Mouse (Mus musculus) midbrain, embryonic 15.5 days (tissue): ENCODE measurements around the gene Zfp654. TPM values are rescaled to one million over a fixed set of nuclear protein-coding genes. Genes with fewer than 3 reads are reported as not detected.

Experiments used
- ATAC-seq: fragments of 200-750 bp; cut with Nextera tagmentation; replicated peaks from 2 replicates; pipeline ENCODE4 v1.8.0; 2017; ENCODE audit warnings: moderate TSS enrichment
- H3K27ac ChIP-seq: fragments of 300-500 bp; sonication (generic); 2 replicates; pipeline ENCODE4 v1.5.1; 2015; ENCODE audit warnings: mild to moderate bottlenecking, inconsistent platforms
- H3K27me3 ChIP-seq: fragments of 300-500 bp; sonication (generic); replicated peaks from 2 replicates; pipeline ENCODE4 v1.6.1; 2015; ENCODE audit warnings: inconsistent platforms
- H3K36me3 ChIP-seq: fragments of 300-500 bp; sonication (generic); replicated peaks from 2 replicates; pipeline ENCODE4 v1.6.1; 2015; ENCODE audit warnings: inconsistent platforms
- H3K4me1 ChIP-seq: fragments of 300-500 bp; sonication (generic); 2 replicates; pipeline ENCODE4 v1.6.1; 2015; ENCODE audit warnings: inconsistent platforms
- H3K4me2 ChIP-seq: fragments of 300-500 bp; sonication (generic); 2 replicates; pipeline ENCODE4 v1.6.1; 2015; ENCODE audit warnings: inconsistent platforms, mild to moderate bottlenecking, moderate library complexity
- H3K4me3 ChIP-seq: fragments of 300-500 bp; sonication (generic); 2 replicates; pipeline ENCODE4 v1.5.1; 2015; ENCODE audit warnings: mild to moderate bottlenecking, inconsistent platforms
- H3K9ac ChIP-seq: fragments of 300-500 bp; sonication (generic); 2 replicates; pipeline ENCODE4 v1.6.1; 2015; ENCODE audit warnings: mild to moderate bottlenecking, inconsistent platforms
- H3K9me3 ChIP-seq: fragments of 300-500 bp; sonication (generic); 2 replicates; pipeline ENCODE4 v1.6.1; 2016; ENCODE audit warnings: inconsistent platforms
- WGBS: fragments of 180-500 bp; shearing (Covaris S2); methylation state at CpG from one replicate; pipeline ENCODE4 v1.1.7; 2015; ENCODE audit warnings: mixed read lengths; 5-methylcytosine and 5-hydroxymethylcytosine counted together
- polyA plus RNA-seq: library from polyadenylated mRNA; unstranded; fragments of >200 nt; fragmentation: Nextera tagmentation; extraction: Ambion mirVana; gene quantifications from 2 replicates; pipeline ENCODE4 v1.2.1, GENCODE M21; 2015

Gene Zfp654
- polyA plus RNA-seq = 5.8 and 6.0 TPM in 2 replicates

GRCm38 (mm10) chr16:64851563-64852362 is at the start of gene Zfp654, which contains the start of gene Cggbp1:
Gene Zfp654 (minus strand): TSS chr16:64851652.
Gene Cggbp1 (plus strand): TSS chr16:64851996.
- H3K36me3 ChIP-seq = peaks cover 9% of the 10 kb centered on the region
- peaks cover 21% of the 10 kb centered on the region for H3K4me1 ChIP-seq
- peak; percentile 100 for ATAC-seq
- H3K9me3 ChIP-seq = no peaks in the 10 kb centered on the region
- H3K4me3 ChIP-seq = peak within 1 kb of the TSS; percentile 88
- peak within 1 kb of the TSS; percentile 92 for H3K4me2 ChIP-seq
- peak within 1 kb of the TSS; percentile 90 for H3K9ac ChIP-seq
- under 1% methylated on average over 77 of the region's 85 CpGs for WGBS
- H3K27me3 ChIP-seq = no peaks in the 10 kb centered on the region
- H3K27ac ChIP-seq = peak within 1 kb of the TSS; percentile 99

DNA sequence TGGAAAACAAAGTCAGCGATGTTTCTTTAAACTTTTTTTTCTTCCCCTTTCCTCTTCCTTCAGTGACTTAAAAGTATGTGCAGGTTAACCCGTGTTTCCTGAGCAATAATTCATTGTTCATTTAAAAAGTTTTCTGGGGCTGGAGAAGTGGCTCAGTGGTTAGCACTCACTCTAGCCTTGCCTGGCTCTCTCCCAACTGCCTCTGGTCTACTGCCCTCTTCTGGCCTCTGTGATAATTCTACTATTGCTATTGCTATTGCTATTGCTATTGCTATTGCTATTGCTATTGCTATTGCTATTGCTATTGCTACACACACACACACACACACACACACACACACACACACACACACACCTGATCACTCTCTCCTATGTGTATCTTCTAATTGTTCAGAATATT is 47.6 kb upstream of the Zfp654 start:
- H3K9ac ChIP-seq = no peak overlapping the region
- no peak for ATAC-seq
- H3K9me3 ChIP-seq = no peaks in the 10 kb centered on the region
- no peaks in the 10 kb centered on the region for H3K27me3 ChIP-seq
- no peaks in the 10 kb centered on the region for H3K36me3 ChIP-seq
- no peaks in the 10 kb centered on the region for H3K4me1 ChIP-seq
- H3K4me3 ChIP-seq = no peak overlapping the region
- H3K4me2 ChIP-seq = no peak overlapping the region
- 80% methylated on average over 2 of the region's 2 CpGs for WGBS
- no peak overlapping the region for H3K27ac ChIP-seq

DNA sequence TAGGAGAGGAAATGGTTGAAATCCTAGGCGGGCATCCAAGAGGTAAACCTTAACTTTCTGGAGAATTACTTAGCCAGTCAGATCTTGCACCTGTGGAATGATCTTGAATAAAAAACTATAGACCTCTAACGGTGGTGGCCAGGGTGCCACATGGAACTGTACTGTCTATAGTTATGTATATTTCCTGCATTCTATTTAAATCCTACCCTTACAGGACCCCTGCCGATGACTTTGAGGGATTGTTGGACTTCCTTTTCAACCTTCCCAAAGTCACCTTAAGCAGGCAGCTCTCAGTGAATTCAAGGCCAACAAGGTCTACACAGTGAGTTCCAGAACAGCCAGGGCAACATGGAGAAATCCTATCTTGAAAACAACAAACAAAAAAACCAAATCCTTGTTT is 38.0 kb upstream of the Zfp654 start:
- H3K9me3 ChIP-seq = no peaks in the 10 kb centered on the region
- H3K4me2 ChIP-seq = no peak overlapping the region
- no peaks in the 10 kb centered on the region for H3K27me3 ChIP-seq
- ATAC-seq = no peak
- H3K9ac ChIP-seq = no peak overlapping the region
- no peaks in the 10 kb centered on the region for H3K4me1 ChIP-seq
- WGBS = 96% methylated on average over 3 of the region's 3 CpGs
- no peak overlapping the region for H3K27ac ChIP-seq
- H3K36me3 ChIP-seq = no peaks in the 10 kb centered on the region
- H3K4me3 ChIP-seq = no peak overlapping the region

DNA sequence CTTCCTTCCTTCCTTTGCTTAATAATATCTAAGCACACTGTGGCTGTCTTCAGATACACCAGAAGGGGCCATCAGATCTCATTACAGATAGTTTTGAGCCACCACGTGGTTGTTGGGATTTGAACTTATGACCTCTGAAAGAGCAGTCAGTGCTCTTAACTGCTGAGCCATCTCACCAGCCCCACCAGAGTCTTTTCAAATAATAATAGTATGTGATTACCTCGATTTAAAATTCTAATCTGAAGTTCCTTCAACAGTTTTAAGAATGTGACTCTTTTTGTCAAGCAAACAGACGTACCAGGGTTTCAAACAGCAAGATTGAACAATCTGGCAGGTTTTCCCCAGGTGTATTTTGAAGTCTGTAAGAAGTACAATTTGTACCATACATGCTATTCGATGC is 34.1 kb upstream of the Zfp654 start:
- H3K4me1 ChIP-seq = no peaks in the 10 kb centered on the region
- H3K36me3 ChIP-seq = no peaks in the 10 kb centered on the region
- H3K4me2 ChIP-seq = no peak overlapping the region
- no peaks in the 10 kb centered on the region for H3K27me3 ChIP-seq
- no peak overlapping the region for H3K9ac ChIP-seq
- H3K4me3 ChIP-seq = no peak overlapping the region
- ATAC-seq = no peak
- 40% methylated on average over 4 of the region's 4 CpGs for WGBS
- no peak overlapping the region for H3K27ac ChIP-seq
- no peaks in the 10 kb centered on the region for H3K9me3 ChIP-seq

DNA sequence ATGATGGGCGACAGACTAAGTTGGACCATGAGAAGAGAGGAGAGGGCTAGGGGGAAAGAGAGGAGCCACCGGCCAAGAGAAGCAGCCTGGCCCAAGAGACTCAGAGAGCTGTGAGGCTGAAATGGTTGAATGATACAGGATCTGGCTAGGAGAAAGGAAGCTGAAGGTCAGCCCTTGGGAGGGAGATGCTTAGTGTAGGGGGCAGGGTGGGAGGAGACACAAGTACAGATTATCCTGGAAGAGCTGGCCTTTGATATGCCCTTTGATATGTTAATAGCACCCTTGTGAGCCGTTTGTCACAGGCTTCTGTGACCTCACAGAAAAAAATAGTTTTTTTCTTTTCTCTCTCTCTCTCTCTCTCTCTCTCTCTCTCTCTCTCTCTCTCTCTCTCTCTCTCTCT is 33.7 kb upstream of the Zfp654 start:
- Histone ChIP-seq H3K27me3 (no peaks in the 10 kb centered on the region), H3K9me3 (no peaks in the 10 kb centered on the region), H3K4me1 (no peaks in the 10 kb centered on the region), H3K27ac (no peak overlapping the region), H3K4me2 (no peak overlapping the region), H3K4me3 (no peak overlapping the region), H3K9ac (no peak overlapping the region), H3K36me3 (no peaks in the 10 kb centered on the region)
- WGBS = 32% methylated on average over 3 of the region's 3 CpGs
- ATAC-seq = no peak

GRCm38 (mm10) chr16:64884420-64884838 is 33.0 kb upstream of the Zfp654 start:
- H3K27me3 ChIP-seq = no peaks in the 10 kb centered on the region
- H3K27ac ChIP-seq = no peak overlapping the region
- H3K4me1 ChIP-seq = no peaks in the 10 kb centered on the region
- WGBS = 40% methylated on average over 3 of the region's 3 CpGs
- no peaks in the 10 kb centered on the region for H3K36me3 ChIP-seq
- no peak for ATAC-seq
- no peak overlapping the region for H3K9ac ChIP-seq
- no peaks in the 10 kb centered on the region for H3K9me3 ChIP-seq
- H3K4me3 ChIP-seq = no peak overlapping the region
- H3K4me2 ChIP-seq = no peak overlapping the region

DNA sequence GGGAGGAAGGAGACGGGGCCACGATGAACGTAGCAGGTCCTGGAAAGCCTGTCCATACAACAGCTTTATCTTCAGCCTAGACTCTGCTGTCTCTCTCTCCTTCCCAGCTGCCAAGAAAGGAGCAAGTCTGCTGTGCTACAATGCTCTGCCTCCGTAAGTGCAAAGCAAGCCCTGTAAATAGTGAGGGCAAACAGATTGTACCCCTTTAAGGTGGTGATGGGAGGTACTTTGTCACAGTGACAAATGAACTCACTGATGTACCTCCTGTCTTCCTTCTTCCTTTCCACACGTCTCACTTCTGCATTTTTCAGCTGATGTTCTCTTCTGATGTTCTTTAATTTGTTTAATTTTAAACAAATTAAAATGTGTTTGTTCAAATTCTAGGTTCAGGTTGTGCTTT is 32.4 kb upstream of the Zfp654 start:
- Histone ChIP-seq H3K27ac (no peak overlapping the region), H3K27me3 (no peaks in the 10 kb centered on the region), H3K4me3 (no peak overlapping the region), H3K4me2 (no peak overlapping the region), H3K36me3 (no peaks in the 10 kb centered on the region), H3K4me1 (no peaks in the 10 kb centered on the region), H3K9me3 (no peaks in the 10 kb centered on the region), H3K9ac (no peak overlapping the region)
- no peak for ATAC-seq
- WGBS = 77% methylated on average over 5 of the region's 5 CpGs

GRCm38 (mm10) chr16:64881442-64881841 is 30.0 kb upstream of the Zfp654 start:
- Histone ChIP-seq H3K9ac (no peak overlapping the region), H3K27me3 (no peaks in the 10 kb centered on the region), H3K9me3 (no peaks in the 10 kb centered on the region), H3K4me1 (no peaks in the 10 kb centered on the region), H3K27ac (no peak overlapping the region), H3K4me3 (no peak overlapping the region), H3K36me3 (no peaks in the 10 kb centered on the region), H3K4me2 (no peak overlapping the region)
- no peak for ATAC-seq
- WGBS = 85% methylated on average over 2 of the region's 2 CpGs

DNA sequence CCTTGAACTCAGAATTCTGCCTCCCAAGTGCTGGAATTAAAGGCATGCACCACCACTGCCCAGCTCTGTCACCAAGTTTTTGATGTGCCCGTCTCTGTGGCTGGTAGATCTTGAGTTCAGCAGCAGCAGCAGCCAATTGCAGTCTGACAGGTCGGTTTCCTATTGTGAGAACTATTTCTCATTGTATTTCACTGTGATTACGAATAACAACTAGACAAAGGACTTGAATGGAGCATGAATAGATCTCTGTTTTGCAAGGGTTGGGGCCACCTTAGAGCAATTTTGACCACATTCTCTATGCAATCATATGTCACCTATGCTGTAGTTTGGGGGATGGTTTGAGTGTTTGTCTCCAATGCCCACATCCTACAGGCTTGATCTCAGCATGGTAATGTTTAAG is 29.5 kb upstream of the Zfp654 start:
- Histone ChIP-seq H3K27me3 (no peaks in the 10 kb centered on the region), H3K4me3 (no peak overlapping the region), H3K4me2 (no peak overlapping the region), H3K4me1 (no peaks in the 10 kb centered on the region), H3K36me3 (no peaks in the 10 kb centered on the region), H3K27ac (no peak overlapping the region), H3K9me3 (no peaks in the 10 kb centered on the region), H3K9ac (no peak overlapping the region)
- WGBS = 71% methylated on average over 3 of the region's 3 CpGs
- ATAC-seq = no peak

DNA sequence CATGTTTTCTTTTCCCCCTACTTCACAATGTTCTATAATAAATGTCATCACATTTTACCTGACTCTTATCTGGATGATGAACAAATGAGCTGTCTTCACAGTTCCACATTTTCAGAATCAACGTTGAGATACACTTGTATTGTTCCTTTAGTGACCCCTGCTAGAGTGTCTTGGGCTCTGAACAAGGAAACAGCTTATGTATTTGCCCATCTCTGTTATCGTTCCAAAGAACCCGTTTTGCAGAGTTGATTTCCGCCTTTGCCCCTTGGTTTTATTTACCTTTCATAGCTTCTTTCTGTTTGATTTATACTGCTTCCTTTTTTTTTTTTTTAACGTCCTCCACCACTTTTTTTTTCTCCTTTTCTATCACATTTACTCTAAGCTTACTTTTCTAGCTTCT is 28.3 kb upstream of the Zfp654 start:
- no peak for ATAC-seq
- no peak overlapping the region for H3K4me2 ChIP-seq
- no peaks in the 10 kb centered on the region for H3K27me3 ChIP-seq
- H3K27ac ChIP-seq = no peak overlapping the region
- H3K9me3 ChIP-seq = no peaks in the 10 kb centered on the region
- H3K9ac ChIP-seq = no peak overlapping the region
- no peaks in the 10 kb centered on the region for H3K36me3 ChIP-seq
- no peaks in the 10 kb centered on the region for H3K4me1 ChIP-seq
- H3K4me3 ChIP-seq = no peak overlapping the region
- WGBS = 85% methylated on average over 5 of the region's 5 CpGs

DNA sequence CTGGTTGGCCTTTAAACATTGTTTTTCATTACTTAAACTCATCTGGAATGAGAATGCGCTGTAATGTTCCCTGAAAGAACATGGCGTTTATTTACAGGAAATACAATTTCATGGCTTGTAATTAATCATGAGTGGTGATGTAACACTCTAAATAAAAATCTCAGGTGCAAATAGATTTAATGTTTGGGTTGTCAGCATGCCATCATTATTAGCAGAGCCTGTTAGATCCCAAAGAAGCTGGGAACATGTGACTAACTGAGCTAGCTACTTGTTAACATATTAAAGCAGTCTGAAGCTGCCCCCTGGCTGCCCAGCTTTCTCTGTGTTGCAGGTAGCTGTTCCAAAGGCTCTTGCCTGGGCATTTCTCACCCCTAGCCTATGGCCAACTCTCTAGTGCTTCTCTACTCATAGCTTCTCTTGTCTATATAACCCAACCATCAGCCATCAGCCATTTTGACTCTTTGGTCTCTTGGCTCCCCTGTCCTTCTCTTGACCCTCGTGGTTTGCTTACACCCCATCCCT is 27.2 kb upstream of the Zfp654 start:
- Histone ChIP-seq H3K9ac (no peak overlapping the region), H3K4me2 (no peak overlapping the region), H3K27ac (no peak overlapping the region), H3K9me3 (no peaks in the 10 kb centered on the region), H3K4me1 (0 out of 2 replicates have a peak, but pooled peaks cover 4% of the 10 kb centered on the region), H3K4me3 (no peak overlapping the region), H3K36me3 (no peaks in the 10 kb centered on the region), H3K27me3 (no peaks in the 10 kb centered on the region)
- no peak for ATAC-seq
- WGBS = 88% methylated on average over 3 of the region's 3 CpGs

DNA sequence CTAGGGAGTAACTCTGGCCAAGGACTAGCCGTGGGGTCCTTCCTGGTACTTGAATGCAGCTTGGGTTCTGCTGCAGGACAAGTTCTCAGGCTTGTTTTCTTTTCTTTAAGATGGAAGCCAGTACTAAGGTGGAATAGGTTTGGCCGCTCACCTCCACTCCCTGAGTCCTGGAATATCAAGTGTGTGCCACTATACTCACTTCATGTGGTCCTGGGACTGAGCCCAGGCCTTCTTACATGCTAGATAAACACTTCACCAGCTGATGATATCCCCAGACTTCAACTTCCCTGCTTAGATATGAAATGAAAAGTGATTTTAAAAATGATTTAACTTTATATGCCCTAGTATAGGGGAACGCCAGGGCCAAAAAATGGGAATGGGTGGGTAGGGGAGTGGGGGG is 25.9 kb upstream of the Zfp654 start:
- no peaks in the 10 kb centered on the region for H3K9me3 ChIP-seq
- no peak for ATAC-seq
- H3K9ac ChIP-seq = no peak overlapping the region
- no peak overlapping the region for H3K27ac ChIP-seq
- 0 out of 2 replicates have a peak, but pooled peaks cover 8% of the 10 kb centered on the region for H3K4me1 ChIP-seq
- no peak overlapping the region for H3K4me3 ChIP-seq
- WGBS = 86% methylated on average over 3 of the region's 3 CpGs
- no peaks in the 10 kb centered on the region for H3K36me3 ChIP-seq
- H3K4me2 ChIP-seq = no peak overlapping the region
- no peaks in the 10 kb centered on the region for H3K27me3 ChIP-seq
